Mouse (Mus musculus) intestine, embryonic 15.5 days (tissue): ENCODE data around the gene Olfr699. TPM values are rescaled to one million over a fixed set of nuclear protein-coding genes. Genes with fewer than 3 reads are reported as not detected.

Experiments used
- polyA plus RNA-seq: library from polyadenylated mRNA; unstranded; fragments of >200 nt; fragmentation: Nextera tagmentation; extraction: Ambion mirVana; gene quantifications from 2 replicates; pipeline ENCODE4 v1.2.1, GENCODE M21; 2015

Gene Olfr699
- polyA plus RNA-seq, 1 experiment from 2014 or later, result not detected

Other genes starting within 250 kb of the Olfr699 start
- gene Olfr693, start 112.6 kb downstream of the Olfr699 start, polyA plus RNA-seq, result not detected in 2 replicates
- not detected in 2 replicates for gene Olfr694, start 101.4 kb downstream of the Olfr699 start, polyA plus RNA-seq
- gene Olfr695, start 76.8 kb downstream of the Olfr699 start, polyA plus RNA-seq, result not detected in 2 replicates
- gene Olfr697, start 50.8 kb downstream of the Olfr699 start, polyA plus RNA-seq, result not detected in 2 replicates
- not detected in 2 replicates for gene Olfr698, start 37.8 kb downstream of the Olfr699 start, polyA plus RNA-seq
- gene Olfr700, start 15.6 kb upstream of the Olfr699 start, polyA plus RNA-seq, result not detected in 2 replicates
- not detected in 2 replicates for gene Olfr701, start 20.9 kb upstream of the Olfr699 start, polyA plus RNA-seq
- gene Olfr702, start 40.7 kb upstream of the Olfr699 start, polyA plus RNA-seq, result not detected in 2 replicates
- gene Olfr703, start 50.2 kb upstream of the Olfr699 start, polyA plus RNA-seq, result not detected in 2 replicates
- gene Olfr704, start 70.0 kb upstream of the Olfr699 start, polyA plus RNA-seq, result not detected in 2 replicates
- not detected in 2 replicates for gene Olfr705, start 83.7 kb upstream of the Olfr699 start, polyA plus RNA-seq
- not detected in 2 replicates for gene Olfr706, start 95.0 kb upstream of the Olfr699 start, polyA plus RNA-seq
- gene Olfr707, start 108.0 kb upstream of the Olfr699 start, polyA plus RNA-seq, result not detected in 2 replicates
- not detected in 2 replicates for gene Olfr1532-ps1, start 114.8 kb upstream of the Olfr699 start, polyA plus RNA-seq
- gene Olfr709-ps1, start 139.0 kb upstream of the Olfr699 start, polyA plus RNA-seq, result not detected in 2 replicates
- gene Olfr710, start 155.1 kb upstream of the Olfr699 start, polyA plus RNA-seq, result not detected in 2 replicates
- not detected in 2 replicates for gene Olfr6, start 170.7 kb upstream of the Olfr699 start, polyA plus RNA-seq
- gene Olfr711, start 182.3 kb upstream of the Olfr699 start, polyA plus RNA-seq, result not detected in 2 replicates
- gene Olfr2, start 212.9 kb upstream of the Olfr699 start, polyA plus RNA-seq, result not detected in 2 replicates
- gene Olfr713, start 238.0 kb upstream of the Olfr699 start, polyA plus RNA-seq, result not detected in 2 replicates